Mouse (Mus musculus) forebrain, embryonic 14.5 days (tissue): ENCODE measurements around the gene Xpo5. TPM values are rescaled to one million over a fixed set of nuclear protein-coding genes. Genes with fewer than 3 reads are reported as not detected.

Source experiments
- ATAC-seq: fragments of 200-750 bp; cut with Nextera tagmentation; 2 replicates; pipeline ENCODE4 v1.8.0; 2017; ENCODE audit warnings: mild to moderate bottlenecking, moderate library complexity
- DNase-seq: peaks from one replicate; pipeline ENCODE4 v3.0.0-alpha.2; 2015; ENCODE audit warnings: low spot score
- H3K27ac ChIP-seq: fragments of 300-500 bp; sonication (generic); 2 replicates; pipeline ENCODE4 v1.5.1; 2014; ENCODE audit warnings: low read depth, mild to moderate bottlenecking, control low read depth, low read length, moderate library complexity
- H3K27me3 ChIP-seq: fragments of 300-500 bp; sonication (generic); replicated peaks from 2 replicates; pipeline ENCODE4 v1.6.1; 2014; ENCODE audit warnings: low read length, control low read depth, mixed read lengths; ENCODE audit not compliant: control insufficient read depth, insufficient read depth
- H3K36me3 ChIP-seq: fragments of 300-500 bp; sonication (generic); 2 replicates; pipeline ENCODE4 v1.6.1; 2014; ENCODE audit warnings: low read length, control low read depth; ENCODE audit not compliant: control insufficient read depth, insufficient read depth
- H3K4me1 ChIP-seq: fragments of 300-500 bp; sonication (generic); 2 replicates; pipeline ENCODE4 v1.6.1; 2014; ENCODE audit warnings: antibody characterized with exemption, low read length, control low read depth; ENCODE audit not compliant: control insufficient read depth, insufficient read depth
- H3K4me2 ChIP-seq: fragments of 300-500 bp; sonication (generic); 2 replicates; pipeline ENCODE4 v1.6.1; 2014; ENCODE audit warnings: mild to moderate bottlenecking, control low read depth, low read length
- H3K4me3 ChIP-seq: fragments of 300-500 bp; sonication (generic); 2 replicates; pipeline ENCODE4 v1.5.1; 2014; ENCODE audit warnings: low read depth, low read length, control low read depth
- H3K9ac ChIP-seq: fragments of 300-500 bp; sonication (generic); 2 replicates; pipeline ENCODE4 v1.6.1; 2014; ENCODE audit warnings: mild to moderate bottlenecking, low read length, control low read depth, moderate library complexity
- H3K9me3 ChIP-seq: fragments of 300-500 bp; sonication (generic); replicated peaks from 2 replicates; pipeline ENCODE4 v1.6.1; 2016; ENCODE audit warnings: low read length, control low read depth, mixed read lengths; ENCODE audit not compliant: control insufficient read depth
- WGBS: fragments of 180-500 bp; shearing (Covaris S2); extraction: QIAGEN DNeasy Blood & Tissue Kit; methylation state at CpG from one replicate; pipeline ENCODE4 v1.1.7; 2014; 5-methylcytosine and 5-hydroxymethylcytosine counted together
- polyA plus RNA-seq: library from polyadenylated mRNA; unstranded; fragments of >200 nt; fragmentation: Nextera tagmentation; extraction: Ambion mirVana; gene quantifications from 2 replicates; pipeline ENCODE4 v1.2.1, GENCODE M21; 2014

The Xpo5 gene
- polyA plus RNA-seq, 1 experiment from 2014 or later = 50.9 TPM

DNA sequence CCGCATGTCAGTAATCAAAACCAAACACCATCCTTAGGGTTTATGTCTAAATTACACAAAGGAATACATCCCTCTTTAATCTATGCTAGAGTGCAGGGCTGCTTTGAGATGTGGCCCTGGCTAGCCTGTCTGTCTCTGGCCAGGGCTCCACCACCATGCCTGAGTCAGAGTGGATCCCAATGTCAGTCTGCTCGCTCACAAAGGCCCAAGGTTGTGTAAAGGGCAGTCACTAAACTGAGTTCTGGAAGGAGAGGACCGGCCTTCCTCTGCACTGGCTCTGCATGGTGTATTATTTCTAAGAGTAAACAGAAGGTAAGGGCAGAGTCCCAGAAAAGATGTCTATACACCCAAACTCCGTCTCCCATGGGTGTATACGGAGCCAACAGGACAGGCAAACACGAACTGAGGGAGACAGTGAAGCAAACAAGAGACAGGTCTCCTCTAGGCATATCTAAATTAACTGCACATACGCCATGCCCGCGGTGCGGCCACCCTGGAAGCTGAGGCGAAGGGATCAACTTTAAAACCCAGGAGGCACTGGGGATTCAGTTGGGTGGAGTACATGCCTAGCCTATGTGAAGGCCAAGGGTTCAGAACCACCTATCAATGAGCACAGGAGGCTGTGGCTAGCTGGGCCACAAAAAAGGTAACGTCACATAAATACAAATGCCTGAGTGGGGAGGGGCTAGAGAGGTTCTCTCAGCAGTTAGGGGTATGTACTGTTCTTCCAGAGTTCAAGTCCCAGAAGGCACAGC lies 75.6 kb downstream of the Xpo5 start:
- peaks cover 12% of the 10 kb centered on the region for H3K4me1 ChIP-seq
- no peaks in the 10 kb centered on the region for H3K27me3 ChIP-seq
- 91% methylated on average over 12 of the region's 12 CpGs for WGBS
- H3K4me2 ChIP-seq = no peak overlapping the region
- H3K36me3 ChIP-seq = peaks cover 38% of the 10 kb centered on the region
- no peak for ATAC-seq
- no peak for DNase-seq
- H3K9ac ChIP-seq = no peak overlapping the region
- no peak overlapping the region for H3K4me3 ChIP-seq
- H3K27ac ChIP-seq = no peak overlapping the region
- no peaks in the 10 kb centered on the region for H3K9me3 ChIP-seq

DNA sequence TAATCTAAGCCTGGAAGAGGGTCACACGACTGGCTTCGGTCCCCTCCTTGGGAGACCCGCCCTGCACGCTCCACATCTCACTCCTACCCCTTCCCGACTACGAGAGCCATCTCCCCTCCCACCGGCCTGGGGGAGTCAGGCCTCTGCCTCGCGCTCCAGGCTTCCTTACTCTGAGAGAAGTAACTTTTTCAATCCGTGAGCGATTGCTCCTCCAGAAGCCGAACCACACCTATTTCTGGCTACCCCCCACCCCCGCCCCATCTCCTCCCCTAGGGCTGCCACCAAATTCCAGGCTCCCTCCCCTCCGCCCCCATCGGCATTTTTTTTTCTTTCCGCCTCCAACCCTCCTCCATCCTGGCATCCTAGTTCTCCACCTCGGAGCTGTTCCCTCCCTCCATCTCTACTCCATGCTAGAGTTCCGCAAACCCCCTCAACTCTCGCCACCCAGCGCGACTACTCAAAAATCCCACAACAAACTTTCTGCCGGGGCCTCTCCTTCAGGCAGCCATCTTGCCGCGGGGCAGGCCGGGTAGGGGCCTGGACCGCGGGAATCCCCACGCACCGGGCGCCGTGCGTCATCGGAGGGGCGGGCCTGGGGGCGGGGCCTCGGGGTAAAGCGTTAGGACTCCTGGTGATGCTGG lies 80.0 kb downstream of the Xpo5 start, which contains the start of gene Tjap1:
Gene Tjap1 (minus strand): TSS at position 544 of the 641 bp plus-strand sequence.
- 0% methylated on average over 37 of the region's 37 CpGs for WGBS
- Histone ChIP-seq H3K36me3 (peaks cover 15% of the 10 kb centered on the region; the same call in 1 of the 2 replicates), H3K27me3 (no peaks in the 10 kb centered on the region), H3K9ac (peak within 1 kb of the TSS; percentile 80), H3K9me3 (no peaks in the 10 kb centered on the region), H3K4me3 (peak within 1 kb of the TSS; percentile 59), H3K4me1 (peaks cover 13% of the 10 kb centered on the region), H3K4me2 (peak within 1 kb of the TSS; percentile 72), H3K27ac (peak within 1 kb of the TSS; percentile 35; the same call in 1 of the 2 replicates)
- peak; percentile 94 for DNase-seq
- peak; percentile 99 for ATAC-seq

GRCm38 (mm10) chr17:46283140-46283539 lies 80.6 kb downstream of the Xpo5 start:
- Histone ChIP-seq H3K9me3 (no peaks in the 10 kb centered on the region), H3K4me2 (peak overlapping the region; percentile 72), H3K27me3 (no peaks in the 10 kb centered on the region), H3K4me3 (peak overlapping the region; percentile 59), H3K36me3 (peaks cover 12% of the 10 kb centered on the region; the same call in 1 of the 2 replicates), H3K9ac (peak overlapping the region; percentile 80), H3K4me1 (peaks cover 13% of the 10 kb centered on the region), H3K27ac (no peak overlapping the region)
- DNase-seq (no peak), ATAC-seq (peak; percentile 73; the same call in 1 of the 2 replicates)
- 24% methylated on average over 9 of the region's 9 CpGs for WGBS

DNA sequence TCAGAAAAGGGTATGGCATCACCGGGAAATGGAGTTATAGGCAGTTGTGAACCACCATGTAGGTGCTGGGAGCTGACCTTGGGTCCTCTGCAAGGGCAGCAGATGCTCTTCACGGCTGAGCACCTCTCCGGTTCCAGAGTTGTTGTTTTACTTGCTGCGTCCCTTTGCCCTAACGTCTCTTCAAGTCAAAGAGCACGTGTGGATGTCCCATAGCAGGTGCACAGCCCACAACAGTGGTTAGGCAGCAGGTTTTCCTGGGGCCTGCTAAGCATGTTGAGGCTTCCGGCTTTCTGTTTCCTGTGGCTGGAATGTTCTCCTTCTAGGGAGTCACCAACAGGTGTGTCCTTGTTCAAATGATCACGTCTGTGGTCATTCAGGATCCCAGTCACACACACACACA lies 81.3 kb downstream of the Xpo5 start:
- Histone ChIP-seq H3K27ac (no peak overlapping the region), H3K9me3 (no peaks in the 10 kb centered on the region), H3K27me3 (no peaks in the 10 kb centered on the region), H3K36me3 (peaks cover 4% of the 10 kb centered on the region; the same call in 1 of the 2 replicates), H3K4me1 (peaks cover 13% of the 10 kb centered on the region), H3K9ac (no peak overlapping the region), H3K4me3 (no peak overlapping the region), H3K4me2 (no peak overlapping the region)
- ATAC-seq (no peak), DNase-seq (no peak)
- WGBS = 80% methylated on average over 8 of the region's 8 CpGs

DNA sequence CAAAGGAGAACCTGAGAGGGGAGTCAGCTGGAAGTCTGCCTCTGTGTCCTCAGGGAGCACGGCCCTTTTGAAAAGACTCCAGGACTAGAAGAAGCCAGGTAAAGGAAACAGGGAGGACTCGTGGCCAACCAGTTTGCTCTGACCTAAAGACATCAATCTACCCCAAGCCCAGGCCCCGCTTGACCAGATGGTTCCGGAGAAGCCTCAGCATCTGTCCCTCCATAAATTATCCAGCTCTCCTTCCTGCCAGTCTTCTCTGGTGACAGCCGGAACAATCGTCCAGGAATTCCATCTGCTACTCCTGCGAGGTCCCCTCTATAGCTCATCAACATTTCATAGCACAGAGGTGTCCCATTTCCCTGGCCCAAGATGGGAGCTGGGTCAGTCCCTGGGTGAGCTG lies 82.1 kb downstream of the Xpo5 start:
- no peak overlapping the region for H3K9ac ChIP-seq
- no peak overlapping the region for H3K27ac ChIP-seq
- no peak for ATAC-seq
- no peak for DNase-seq
- H3K4me3 ChIP-seq = no peak overlapping the region
- H3K4me2 ChIP-seq = no peak overlapping the region
- no peaks in the 10 kb centered on the region for H3K27me3 ChIP-seq
- no peaks in the 10 kb centered on the region for H3K36me3 ChIP-seq
- no peaks in the 10 kb centered on the region for H3K9me3 ChIP-seq
- H3K4me1 ChIP-seq = peaks cover 13% of the 10 kb centered on the region
- 67% methylated on average over 7 of the region's 7 CpGs for WGBS

DNA sequence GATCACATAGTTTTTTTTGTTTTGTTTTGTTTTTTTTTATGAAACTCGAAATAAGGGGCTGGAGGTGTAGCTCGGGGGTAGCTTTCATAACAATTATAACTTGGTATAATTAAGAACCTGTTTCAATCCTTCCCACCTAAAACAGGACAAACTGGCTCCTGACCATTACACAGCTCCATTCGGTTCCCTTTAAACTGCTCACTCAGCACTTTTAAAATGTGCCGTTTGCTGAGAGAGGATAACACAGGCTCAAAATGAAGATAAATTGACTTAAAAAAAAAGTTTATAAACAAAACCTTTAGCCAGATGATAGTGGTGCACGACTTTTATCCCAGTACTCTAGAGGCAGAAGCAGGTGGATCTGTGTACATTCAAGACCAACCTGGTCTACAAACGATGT lies 82.8 kb downstream of the Xpo5 start:
- Histone ChIP-seq H3K27ac (no peak overlapping the region), H3K9ac (no peak overlapping the region), H3K4me3 (no peak overlapping the region), H3K4me2 (no peak overlapping the region), H3K36me3 (no peaks in the 10 kb centered on the region), H3K4me1 (peaks cover 13% of the 10 kb centered on the region), H3K9me3 (no peaks in the 10 kb centered on the region), H3K27me3 (no peaks in the 10 kb centered on the region)
- DNase-seq (no peak), ATAC-seq (no peak)
- 75% methylated on average over 6 of the region's 6 CpGs for WGBS

- no peaks in the 10 kb centered on the region for H3K9me3 ChIP-seq
- no peak overlapping the region for H3K9ac ChIP-seq
- no peak overlapping the region for H3K27ac ChIP-seq
- no peak for ATAC-seq
- H3K4me1 ChIP-seq = peaks cover 2% of the 10 kb centered on the region; the same call in 1 of the 2 replicates
- WGBS = 68% methylated on average over 11 of the region's 11 CpGs
- H3K4me3 ChIP-seq = no peak overlapping the region
- no peaks in the 10 kb centered on the region for H3K27me3 ChIP-seq
- peak; percentile 23 for DNase-seq
- no peaks in the 10 kb centered on the region for H3K36me3 ChIP-seq
- no peak overlapping the region for H3K4me2 ChIP-seq
These were observed 85.1 kb downstream of the Xpo5 start for GRCm38 (mm10) chr17:46287678-46288095.
